Mouse (Mus musculus) kidney, embryonic 16.5 days (tissue): ENCODE data around the gene Ccnl2. TPM values are rescaled to one million over a fixed set of nuclear protein-coding genes. Genes with fewer than 3 reads are reported as not detected.

Experiments
- ATAC-seq: fragments of 200-750 bp; cut with Nextera tagmentation; 2 replicates; pipeline ENCODE4 v1.8.0; 2017; ENCODE audit warnings: moderate TSS enrichment; ENCODE audit not compliant: low FRiP score, low TSS enrichment
- H3K27ac ChIP-seq: fragments of 300-500 bp; sonication (generic); 2 replicates; pipeline ENCODE4 v1.5.1; 2014; ENCODE audit warnings: low read length
- H3K27me3 ChIP-seq: fragments of 300-500 bp; sonication (generic); 2 replicates; pipeline ENCODE4 v1.6.1; 2014; ENCODE audit warnings: low read length, control low read depth, mixed read lengths; ENCODE audit not compliant: insufficient read depth
- H3K36me3 ChIP-seq: fragments of 300-500 bp; sonication (generic); 2 replicates; pipeline ENCODE4 v1.6.1; 2014; ENCODE audit warnings: low read length, control low read depth, mixed read lengths; ENCODE audit not compliant: insufficient read depth
- H3K4me1 ChIP-seq: fragments of 300-500 bp; sonication (generic); 2 replicates; pipeline ENCODE4 v1.6.1; 2014; ENCODE audit warnings: low read length, control low read depth, mixed read lengths; ENCODE audit not compliant: insufficient read depth
- H3K4me2 ChIP-seq: fragments of 300-500 bp; sonication (generic); replicated peaks from 2 replicates; pipeline ENCODE4 v1.6.1; 2014; ENCODE audit warnings: low read depth, low read length
- H3K4me3 ChIP-seq: fragments of 300-500 bp; sonication (generic); 2 replicates; pipeline ENCODE4 v1.5.1; 2014; ENCODE audit warnings: mild to moderate bottlenecking, low read length
- H3K9ac ChIP-seq: fragments of 300-500 bp; sonication (generic); replicated peaks from 2 replicates; pipeline ENCODE4 v1.6.1; 2014; ENCODE audit warnings: low read length
- H3K9me3 ChIP-seq: fragments of 300-500 bp; sonication (generic); 2 replicates; pipeline ENCODE4 v1.6.1; 2016; ENCODE audit warnings: low read length, control low read depth
- WGBS: fragments of 180-500 bp; shearing (Covaris S2); extraction: QIAGEN DNeasy Blood & Tissue Kit; methylation state at CpG from one replicate; pipeline ENCODE4 v1.1.7; 2014; 5-methylcytosine and 5-hydroxymethylcytosine counted together
- polyA plus RNA-seq: library from polyadenylated mRNA; unstranded; fragments of >200 nt; fragmentation: Nextera tagmentation; extraction: Ambion mirVana; gene quantifications from 2 replicates; pipeline ENCODE4 v1.2.1, GENCODE M21; 2015

Ccnl2 gene
- 168 and 179 TPM in 2 replicates for polyA plus RNA-seq

GRCm38 (mm10) chr4:155811929-155812664, at the start of gene Ccnl2:
Gene Ccnl2, plus strand, starts transcription at chr4:155812489.
- Histone ChIP-seq H3K27me3 (no peaks in the 10 kb centered on the region), H3K9ac (peak within 1 kb of the TSS; percentile 99), H3K36me3 (peaks cover 66% of the 10 kb centered on the region), H3K9me3 (no peaks in the 10 kb centered on the region), H3K4me2 (peak within 1 kb of the TSS; percentile 78), H3K4me1 (peaks cover 18% of the 10 kb centered on the region), H3K4me3 (peak within 1 kb of the TSS; percentile 89), H3K27ac (peak within 1 kb of the TSS; percentile 94)
- ATAC-seq = peak; percentile 99
- WGBS = under 1% methylated on average over 59 of the region's 60 CpGs

GRCm38 (mm10) chr4:155769496-155769879, 42.8 kb upstream of the Ccnl2 start:
- peak overlapping the region; percentile 75 for H3K9ac ChIP-seq
- no peak for ATAC-seq
- no peaks in the 10 kb centered on the region for H3K36me3 ChIP-seq
- H3K9me3 ChIP-seq = no peaks in the 10 kb centered on the region
- H3K27ac ChIP-seq = no peak overlapping the region
- H3K27me3 ChIP-seq = peaks cover 5% of the 10 kb centered on the region; the same call in 1 of the 2 replicates
- peaks cover 16% of the 10 kb centered on the region for H3K4me1 ChIP-seq
- H3K4me3 ChIP-seq = peak overlapping the region; percentile 53
- 54% methylated on average over 5 of the region's 5 CpGs for WGBS
- peak overlapping the region; percentile 65 for H3K4me2 ChIP-seq

- peak overlapping the region; percentile 75 for H3K9ac ChIP-seq
- H3K4me3 ChIP-seq = peak overlapping the region; percentile 53
- peak overlapping the region; percentile 48 for H3K27ac ChIP-seq
- WGBS = under 1% methylated on average over 39 of the region's 39 CpGs
- no peaks in the 10 kb centered on the region for H3K36me3 ChIP-seq
- peak; percentile 89 for ATAC-seq
- peak overlapping the region; percentile 65 for H3K4me2 ChIP-seq
- no peaks in the 10 kb centered on the region for H3K9me3 ChIP-seq
- H3K4me1 ChIP-seq = peaks cover 21% of the 10 kb centered on the region
- peaks cover 5% of the 10 kb centered on the region; the same call in 1 of the 2 replicates for H3K27me3 ChIP-seq
Measured at GRCm38 (mm10) chr4:155769880-155770512, 42.3 kb upstream of the Ccnl2 start.

- ATAC-seq = peak; percentile 14
Measured at GRCm38 (mm10) chr4:155770626-155771025, 41.7 kb upstream of the Ccnl2 start.

GRCm38 (mm10) chr4:155771706-155772105, 40.6 kb upstream of the Ccnl2 start:
- H3K36me3 ChIP-seq = no peaks in the 10 kb centered on the region

More at GRCm38 (mm10) chr4:155770626-155771025, 41.7 kb upstream of the Ccnl2 start:
- H3K27ac ChIP-seq = no peak overlapping the region
- peak overlapping the region; percentile 53 for H3K4me3 ChIP-seq
- H3K4me2 ChIP-seq = peak overlapping the region; percentile 65
- H3K9me3 ChIP-seq = no peaks in the 10 kb centered on the region
- H3K9ac ChIP-seq = peak overlapping the region; percentile 75
- 36% methylated on average over 24 of the region's 24 CpGs for WGBS
- no peaks in the 10 kb centered on the region for H3K36me3 ChIP-seq
- H3K4me1 ChIP-seq = peaks cover 26% of the 10 kb centered on the region
- H3K27me3 ChIP-seq = peaks cover 5% of the 10 kb centered on the region; the same call in 1 of the 2 replicates

GRCm38 (mm10) chr4:155772786-155773185, 39.5 kb upstream of the Ccnl2 start:
- H3K4me2 ChIP-seq = no peak overlapping the region
- H3K27ac ChIP-seq = no peak overlapping the region
- peaks cover 5% of the 10 kb centered on the region; the same call in 1 of the 2 replicates for H3K27me3 ChIP-seq
- H3K4me3 ChIP-seq = no peak overlapping the region
- H3K9me3 ChIP-seq = no peaks in the 10 kb centered on the region
- H3K4me1 ChIP-seq = peaks cover 32% of the 10 kb centered on the region
- WGBS = 87% methylated on average over 13 of the region's 13 CpGs
- H3K9ac ChIP-seq = no peak overlapping the region
- H3K36me3 ChIP-seq = no peaks in the 10 kb centered on the region
- ATAC-seq = no peak

More at GRCm38 (mm10) chr4:155771706-155772105, 40.6 kb upstream of the Ccnl2 start:
- no peaks in the 10 kb centered on the region for H3K9me3 ChIP-seq
- peaks cover 29% of the 10 kb centered on the region for H3K4me1 ChIP-seq
- no peak overlapping the region for H3K9ac ChIP-seq
- H3K4me2 ChIP-seq = no peak overlapping the region
- H3K4me3 ChIP-seq = no peak overlapping the region
- WGBS = 64% methylated on average over 2 of the region's 2 CpGs
- no peak for ATAC-seq
- no peak overlapping the region for H3K27ac ChIP-seq
- peaks cover 5% of the 10 kb centered on the region; the same call in 1 of the 2 replicates for H3K27me3 ChIP-seq

- no peaks in the 10 kb centered on the region for H3K36me3 ChIP-seq
- H3K4me1 ChIP-seq = peaks cover 32% of the 10 kb centered on the region
- no peaks in the 10 kb centered on the region for H3K9me3 ChIP-seq
- no peak overlapping the region for H3K27ac ChIP-seq
- 41% methylated on average over 5 of the region's 5 CpGs for WGBS
- H3K4me2 ChIP-seq = peak overlapping the region; percentile 79
- no peak overlapping the region for H3K9ac ChIP-seq
- peaks cover 5% of the 10 kb centered on the region; the same call in 1 of the 2 replicates for H3K27me3 ChIP-seq
- peak overlapping the region; percentile 44 for H3K4me3 ChIP-seq
- no peak for ATAC-seq
Measured at GRCm38 (mm10) chr4:155773335-155774078, 38.8 kb upstream of the Ccnl2 start.

GRCm38 (mm10) chr4:155774280-155774754, 38.0 kb upstream of the Ccnl2 start, which contains the start of gene Vwa1:
Gene Vwa1, minus strand, starts transcription at chr4:155774698.
- 0% methylated on average over 35 of the region's 35 CpGs for WGBS
- Histone ChIP-seq H3K4me3 (peak within 1 kb of the TSS; percentile 44), H3K4me1 (peaks cover 32% of the 10 kb centered on the region), H3K27ac (peak within 1 kb of the TSS; percentile 31; the same call in 1 of the 2 replicates), H3K9ac (peak within 1 kb of the TSS; percentile 63), H3K4me2 (peak within 1 kb of the TSS; percentile 79), H3K36me3 (no peaks in the 10 kb centered on the region), H3K9me3 (no peaks in the 10 kb centered on the region), H3K27me3 (peaks cover 5% of the 10 kb centered on the region; the same call in 1 of the 2 replicates)
- peak; percentile 69 for ATAC-seq
